Comparison of ENCODE assay signal across 9 mouse cellular contexts in the genomic region with DNA sequence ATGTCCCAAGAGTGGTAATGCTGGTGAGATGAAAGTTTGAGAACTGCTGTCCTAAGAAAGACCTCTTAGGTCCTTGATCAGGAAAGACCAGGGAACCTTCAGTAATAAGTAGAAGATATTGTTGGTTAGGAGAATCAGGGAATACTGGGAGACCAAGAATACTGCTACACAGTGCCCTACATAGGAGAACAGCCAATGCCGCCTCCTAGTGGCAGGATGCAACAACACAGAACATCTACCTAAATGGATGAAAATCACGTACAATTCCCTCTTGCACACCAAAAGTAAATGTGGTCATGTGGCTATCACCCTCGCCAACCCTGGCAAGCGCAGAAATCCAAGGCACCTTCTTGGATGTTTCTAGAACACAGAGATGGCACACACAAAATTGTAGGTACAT. TPM values are rescaled to one million over a fixed set of nuclear protein-coding genes. Genes with fewer than 3 reads are reported as not detected.
A peak's percentile ranks its signal among the peaks of the same experiment; 100 is the strongest.
DNase-seq lines count a peak whose midpoint lies in the region; ATAC-seq and TF ChIP-seq lines count a peak whose summit lies in the region.
"Had no signal": no experiment of that assay in that cellular context is flagged by ENCODE, and none has a peak within 500 bp of the region (broad histone marks: within the 10 kb centered on the region; RNA-seq: fewer than 3 reads in every experiment).

No protein-coding gene starts in this region.

- peak; percentile 86 for TF ChIP-seq CTCF in forebrain, postnatal 0 days (IDR thresholded peaks at IDR 0.05; ENCODE audit: low read depth)

- H3K4me3 ChIP-seq in forebrain, postnatal 0 days (ENCODE audit: low read depth, low read length): no peak overlapping the region
- H3K4me3 ChIP-seq in liver, embryonic 12.5 days: no peak overlapping the region
- H3K4me3 ChIP-seq: heart, embryonic 15.5 days had no signal

- H3K9me3 ChIP-seq in forebrain, postnatal 0 days (ENCODE audit: low read length): no peaks in the 10 kb centered on the region
- no peaks in the 10 kb centered on the region for H3K9me3 ChIP-seq in liver, embryonic 12.5 days (replicated peaks)
- H3K9me3 ChIP-seq: heart, embryonic 15.5 days had no signal

- H3K27me3 ChIP-seq in forebrain, postnatal 0 days (ENCODE audit: insufficient read depth, low read length): no peaks in the 10 kb centered on the region
- no peaks in the 10 kb centered on the region for H3K27me3 ChIP-seq in liver, embryonic 12.5 days (replicated peaks)
- H3K27me3 ChIP-seq: heart, embryonic 15.5 days had no signal

- ATAC-seq in forebrain, postnatal 0 days: peak; percentile 72
- 0 out of 2 replicates have a peak, but pooled peaks have one; percentile 49 for ATAC-seq in liver, embryonic 12.5 days

- H3K4me1 ChIP-seq in forebrain, postnatal 0 days (ENCODE audit: insufficient read depth): no peaks in the 10 kb centered on the region
- no peaks in the 10 kb centered on the region for H3K4me1 ChIP-seq in liver, embryonic 12.5 days
- H3K4me1 ChIP-seq: heart, embryonic 15.5 days had no signal

- DNase-seq in adrenal gland, postnatal 10 days: peak; percentile 39
- DNase-seq in adrenal gland, adult 18-20 months (ENCODE audit: low spot score in 2 of 2): no peak
- DNase-seq in A20 (ENCODE audit: low read depth, low spot score): peak; percentile 38
- DNase-seq in cerebellum, adult 18-20 months: peak; percentile 63 to 69
- DNase-seq in forebrain, postnatal 0 days: peak; percentile 72
- peak; percentile 56 to 66 for DNase-seq in kidney, postnatal 25 days
- peak; percentile 63 for DNase-seq in right cerebral cortex, postnatal 14 days

- WGBS in forebrain, postnatal 0 days: 17% methylated on average over 4 of the region's 4 CpGs
- WGBS in liver, embryonic 12.5 days (ENCODE audit: insufficient replicate concordance): 71% methylated on average over 4 of the region's 4 CpGs

- H3K4me2 ChIP-seq in forebrain, postnatal 0 days (ENCODE audit: low read depth): no peak overlapping the region
- H3K4me2 ChIP-seq in liver, embryonic 12.5 days: no peak overlapping the region
- H3K4me2 ChIP-seq: heart, embryonic 15.5 days had no signal

- no peak overlapping the region for H3K9ac ChIP-seq in forebrain, postnatal 0 days
- no peak overlapping the region for H3K9ac ChIP-seq in liver, embryonic 12.5 days
- H3K9ac ChIP-seq: heart, embryonic 15.5 days had no signal

- H3K36me3 ChIP-seq in forebrain, postnatal 0 days (ENCODE audit: insufficient read depth): no peaks in the 10 kb centered on the region
- peaks cover 98% of the 10 kb centered on the region for H3K36me3 ChIP-seq in liver, embryonic 12.5 days

- no peak overlapping the region for H3K27ac ChIP-seq in forebrain, postnatal 0 days (ENCODE audit: low read depth, low read length)
- H3K27ac ChIP-seq in liver, embryonic 12.5 days: no peak overlapping the region
- H3K27ac ChIP-seq: heart, embryonic 15.5 days had no signal

RNA-seq across cellular contexts. Expression of a gene that starts 27.5 kb away (rescaled TPM):
- 1 to 10 TPM; 4.3 to 6.0 TPM for total RNA-seq in adrenal gland, postnatal 10 days (2021)
- 1 to 10 TPM; 2.1 to 2.8 TPM for total RNA-seq in adrenal gland, adult 18-20 months (2021)
- total RNA-seq in forebrain, postnatal 0 days (2014; rRNA removed): 5.3 and 8.4 TPM in 2 replicates
- 2.4 and 2.9 TPM in 2 replicates for polyA plus RNA-seq in forebrain, postnatal 0 days (2015; fragmentation: Nextera tagmentation; extraction: Ambion mirVana)
- 3.9 and 4.0 TPM in 2 replicates for polyA plus RNA-seq in liver, embryonic 12.5 days (2016; fragmentation: Nextera tagmentation; extraction: Ambion mirVana)

RNA-seq across cellular contexts. Expression of a gene that starts 27.8 kb away (rescaled TPM):
- total RNA-seq in adrenal gland, postnatal 10 days (2021): 10 to 100 TPM; 36.1 to 42.0 TPM
- 10 to 100 TPM; 50.6 to 65.0 TPM for total RNA-seq in adrenal gland, adult 18-20 months (2021)
- 2.2 and 5.7 TPM in 2 replicates for total RNA-seq in forebrain, postnatal 0 days (2014; rRNA removed)
- polyA plus RNA-seq in forebrain, postnatal 0 days (2015; fragmentation: Nextera tagmentation; extraction: Ambion mirVana): 1.6 and 2.0 TPM in 2 replicates
- 29.6 and 30.6 TPM in 2 replicates for polyA plus RNA-seq in liver, embryonic 12.5 days (2016; fragmentation: Nextera tagmentation; extraction: Ambion mirVana)

RNA-seq across cellular contexts. Expression of a gene that starts 54.7 kb away (rescaled TPM):
- total RNA-seq in adrenal gland, postnatal 10 days (2021): 1 to 10 TPM; 2.9 to 3.2 TPM
- total RNA-seq in adrenal gland, adult 18-20 months (2021): 1 to 10 TPM; 1.3 to 2.3 TPM
- total RNA-seq in forebrain, postnatal 0 days (2014; rRNA removed): 9.1 and 10.1 TPM in 2 replicates
- polyA plus RNA-seq in forebrain, postnatal 0 days (2015; fragmentation: Nextera tagmentation; extraction: Ambion mirVana): 2.2 and 4.0 TPM in 2 replicates
- polyA plus RNA-seq in liver, embryonic 12.5 days (2016; fragmentation: Nextera tagmentation; extraction: Ambion mirVana): 1.5 and 1.6 TPM in 2 replicates

Comparison
In these comparisons a context has a peak if more than half of its experiments do, and no peak if none do; other contexts are left out.
1. DNase-seq: peak in adrenal gland, postnatal 10 days (single experiment), A20 (single experiment), cerebellum, adult 18-20 months (2 of 2), forebrain, postnatal 0 days (single experiment), kidney, postnatal 25 days (2 of 2) and right cerebral cortex, postnatal 14 days (single experiment); none in adrenal gland, adult 18-20 months (0 of 2).